Mouse (Mus musculus) thymus, adult 2 months (tissue): ENCODE results near the gene Myh9.

ENCODE experiments used
- CTCF ChIP-seq: fragments of 200-500 bp; IDR thresholded peaks from 2 replicates; pipeline ENCODE4 v1.5.1; 2012; ENCODE audit warnings: mild to moderate bottlenecking, control low read depth, low read length, moderate library complexity, borderline replicate concordance; ENCODE audit not compliant: control insufficient read depth, poor library complexity, insufficient read depth; ENCODE audit errors: extremely low read depth
- POLR2A ChIP-seq: fragments of 200-500 bp; IDR thresholded peaks from 2 replicates; pipeline ENCODE4 v1.6.1; 2012; ENCODE audit warnings: mild to moderate bottlenecking, low read length, control low read depth, moderate library complexity; ENCODE audit not compliant: control insufficient read depth, poor library complexity, insufficient read depth; ENCODE audit errors: extremely low read depth

DNA sequence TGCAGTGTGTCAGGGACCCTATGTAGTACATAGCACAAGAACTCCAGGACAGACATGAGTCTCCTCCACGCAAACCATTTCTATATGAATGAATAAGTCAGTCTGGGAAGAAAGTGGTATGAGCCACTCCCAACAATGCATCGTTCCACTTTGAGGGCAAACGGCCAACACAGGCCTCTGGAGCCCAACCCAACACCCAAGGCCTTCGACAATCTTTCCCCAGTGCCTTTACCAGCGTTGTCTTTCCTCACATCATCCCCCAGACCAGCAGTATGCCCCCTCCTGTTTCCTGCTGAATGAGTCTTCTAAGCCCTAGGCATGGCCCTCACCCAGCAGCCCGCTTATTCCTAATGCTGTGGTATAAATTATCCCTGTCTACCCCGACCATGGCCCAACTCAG is 20.6 kb downstream of the Myh9 start:
- TF ChIP-seq CTCF (no peak), POLR2A (no peak)
